Comparison of ENCODE assay signal across 23 mouse cellular contexts in genomic region chr13:10284331-10284730, GRCm38 (mm10).
DNase-seq lines count a peak whose midpoint lies in the region; ATAC-seq and TF ChIP-seq lines count a peak whose summit lies in the region.
"Had no signal": no experiment of that assay in that cellular context is flagged by ENCODE, and none has a peak within 500 bp of the region (broad histone marks: within the 10 kb centered on the region; RNA-seq: fewer than 3 reads in every experiment).

No protein-coding gene starts in this region.

- DNase-seq in lung, embryonic 14.5 days = peak; percentile 47
- no peak for DNase-seq in lung, adult 18-20 months
- peak; percentile 5 for DNase-seq in lung, postnatal 10 days
- DNase-seq in lung, postnatal 25 days (ENCODE audit: low spot score) = no peak
- no peak for DNase-seq in layer of hippocampus, adult 2 months (ENCODE audit: low spot score in 2 of 2)
- DNase-seq: adrenal gland, adult 8-10 months; adrenal gland, postnatal 14 days; adrenal gland, postnatal 36 days; B cell, adult 2 months; cerebellum, adult 11-12 months; cerebellum, adult 2 months; cerebellum, adult 9-10 months; cerebellum, postnatal 10 days; cerebellum, postnatal 25 days; forebrain, postnatal 0 days had no signal

- WGBS in lung, embryonic 14.5 days = 47% methylated on average over 4 of the region's 4 CpGs

- no peaks in the 10 kb centered on the region for H3K9me3 ChIP-seq in lung, embryonic 14.5 days (ENCODE audit: low read depth, low read length)
- H3K9me3 ChIP-seq: embryonic facial prominence, embryonic 10.5 days; embryonic facial prominence, embryonic 12.5 days; forebrain, embryonic 13.5 days; forebrain, embryonic 15.5 days; G1E had no signal

- H3K36me3 ChIP-seq in lung, embryonic 14.5 days (ENCODE audit: insufficient read depth) = no peaks in the 10 kb centered on the region
- H3K36me3 ChIP-seq: embryonic facial prominence, embryonic 10.5 days; embryonic facial prominence, embryonic 12.5 days; forebrain, embryonic 15.5 days; G1E had no signal

- H3K4me2 ChIP-seq in lung, embryonic 14.5 days = no peak overlapping the region
- H3K4me2 ChIP-seq: embryonic facial prominence, embryonic 12.5 days; forebrain, embryonic 13.5 days; forebrain, embryonic 15.5 days had no signal

- no peaks in the 10 kb centered on the region for H3K27me3 ChIP-seq in lung, embryonic 14.5 days (ENCODE audit: insufficient read depth, low read length)
- H3K27me3 ChIP-seq: embryonic facial prominence, embryonic 12.5 days; forebrain, embryonic 13.5 days; forebrain, embryonic 15.5 days had no signal

- no peaks in the 10 kb centered on the region for H3K4me1 ChIP-seq in lung, embryonic 14.5 days (ENCODE audit: insufficient read depth)
- H3K4me1 ChIP-seq: embryonic facial prominence, embryonic 10.5 days; embryonic facial prominence, embryonic 12.5 days; forebrain, embryonic 13.5 days; forebrain, embryonic 15.5 days had no signal

- H3K9ac ChIP-seq in lung, embryonic 14.5 days = no peak overlapping the region
- H3K9ac ChIP-seq: embryonic facial prominence, embryonic 12.5 days; forebrain, embryonic 13.5 days; forebrain, embryonic 15.5 days; forebrain, postnatal 0 days had no signal

- peak; percentile 38; the same call in 1 of the 2 replicates for ATAC-seq in lung, embryonic 14.5 days (ENCODE audit: insufficient read depth)
- peak; percentile 23 for ATAC-seq in CD4-positive, CD25-positive, alpha-beta regulatory T cell, adult 4 months
- ATAC-seq: activated CD4-positive, CD25-positive, alpha-beta regulatory T cell, adult 4 months; forebrain, embryonic 13.5 days; forebrain, embryonic 15.5 days; forebrain, postnatal 0 days; Patski had no signal

- no peak overlapping the region for H3K27ac ChIP-seq in lung, embryonic 14.5 days (ENCODE audit: low read depth)
- no peak overlapping the region for H3K27ac ChIP-seq in layer of hippocampus, adult 2 months
- H3K27ac ChIP-seq: embryonic facial prominence, embryonic 10.5 days; embryonic facial prominence, embryonic 12.5 days; forebrain, embryonic 13.5 days; forebrain, embryonic 15.5 days had no signal

- H3K4me3 ChIP-seq in lung, embryonic 14.5 days (ENCODE audit: low read depth, low read length) = no peak overlapping the region
- H3K4me3 ChIP-seq in layer of hippocampus, adult 2 months = no peak overlapping the region
- H3K4me3 ChIP-seq: embryonic facial prominence, embryonic 10.5 days; embryonic facial prominence, embryonic 12.5 days; forebrain, embryonic 13.5 days; forebrain, embryonic 15.5 days had no signal

- TF ChIP-seq CTCF in lung, embryonic 14.5 days (IDR thresholded peaks at IDR 0.05; ENCODE audit: low read depth) = no peak
- no peak for TF ChIP-seq CTCF in layer of hippocampus, adult 2 months (conservative IDR thresholded peaks at IDR 0.05)

Comparison
In these comparisons a context has a peak if more than half of its experiments do, and no peak if none do; other contexts are left out.
1. DNase-seq: peak in lung, embryonic 14.5 days (single experiment) and lung, postnatal 10 days (single experiment); none in lung, adult 18-20 months (0 of 2), lung, postnatal 25 days (single experiment) and layer of hippocampus, adult 2 months (0 of 2).